Mouse (Mus musculus): ENCODE measurements around the gene Kalrn. TPM values are rescaled to one million over a fixed set of nuclear protein-coding genes. Genes with fewer than 3 reads are reported as not detected.

Gene Kalrn
- polyA plus RNA-seq, 1 experiment from 2014 or later = 22.1 TPM

DNA sequence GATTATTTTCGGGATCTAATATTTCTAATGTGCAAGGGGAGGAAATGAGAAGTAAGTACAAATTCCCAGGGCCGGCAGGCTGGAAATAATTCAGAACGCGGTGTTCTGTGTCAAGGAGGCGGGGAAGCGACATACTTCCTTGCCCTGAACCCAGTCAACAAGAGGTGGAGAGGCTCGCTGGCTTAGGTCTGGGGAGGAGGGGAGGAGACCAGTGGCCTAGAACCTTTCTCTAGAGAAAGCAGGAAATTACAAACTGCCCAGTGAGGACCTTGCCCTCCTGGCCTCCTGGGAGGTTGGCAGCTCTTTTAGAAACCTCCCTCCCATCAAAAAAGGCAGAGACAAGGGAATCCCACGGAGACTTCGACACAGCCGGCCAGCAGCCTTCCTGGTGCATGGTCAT is 225.8 kb downstream of the Kalrn start:
- Histone ChIP-seq H3K4me3 (ENCODE audit: low read depth, low read length) (no peak overlapping the region), H3K27me3 (ENCODE audit: control insufficient read depth, insufficient read depth, low read length) (no peaks in the 10 kb centered on the region), H3K4me1 (ENCODE audit: control insufficient read depth, insufficient read depth, low read length) (no peaks in the 10 kb centered on the region), H3K36me3 (ENCODE audit: control insufficient read depth, insufficient read depth, low read length) (no peaks in the 10 kb centered on the region), H3K27ac (ENCODE audit: low read length) (no peak overlapping the region), H3K9me3 (ENCODE audit: control insufficient read depth, low read depth, low read length) (no peaks in the 10 kb centered on the region), H3K9ac (replicated peaks; ENCODE audit: low read depth, low read length) (no peak overlapping the region), H3K4me2 (replicated peaks; ENCODE audit: low read depth, low read length) (no peak overlapping the region)
- no peak for ATAC-seq (ENCODE audit: insufficient number of reproducible peaks, insufficient read depth, low FRiP score, low read depth)
- 51% methylated on average over 10 of the region's 10 CpGs for WGBS

DNA sequence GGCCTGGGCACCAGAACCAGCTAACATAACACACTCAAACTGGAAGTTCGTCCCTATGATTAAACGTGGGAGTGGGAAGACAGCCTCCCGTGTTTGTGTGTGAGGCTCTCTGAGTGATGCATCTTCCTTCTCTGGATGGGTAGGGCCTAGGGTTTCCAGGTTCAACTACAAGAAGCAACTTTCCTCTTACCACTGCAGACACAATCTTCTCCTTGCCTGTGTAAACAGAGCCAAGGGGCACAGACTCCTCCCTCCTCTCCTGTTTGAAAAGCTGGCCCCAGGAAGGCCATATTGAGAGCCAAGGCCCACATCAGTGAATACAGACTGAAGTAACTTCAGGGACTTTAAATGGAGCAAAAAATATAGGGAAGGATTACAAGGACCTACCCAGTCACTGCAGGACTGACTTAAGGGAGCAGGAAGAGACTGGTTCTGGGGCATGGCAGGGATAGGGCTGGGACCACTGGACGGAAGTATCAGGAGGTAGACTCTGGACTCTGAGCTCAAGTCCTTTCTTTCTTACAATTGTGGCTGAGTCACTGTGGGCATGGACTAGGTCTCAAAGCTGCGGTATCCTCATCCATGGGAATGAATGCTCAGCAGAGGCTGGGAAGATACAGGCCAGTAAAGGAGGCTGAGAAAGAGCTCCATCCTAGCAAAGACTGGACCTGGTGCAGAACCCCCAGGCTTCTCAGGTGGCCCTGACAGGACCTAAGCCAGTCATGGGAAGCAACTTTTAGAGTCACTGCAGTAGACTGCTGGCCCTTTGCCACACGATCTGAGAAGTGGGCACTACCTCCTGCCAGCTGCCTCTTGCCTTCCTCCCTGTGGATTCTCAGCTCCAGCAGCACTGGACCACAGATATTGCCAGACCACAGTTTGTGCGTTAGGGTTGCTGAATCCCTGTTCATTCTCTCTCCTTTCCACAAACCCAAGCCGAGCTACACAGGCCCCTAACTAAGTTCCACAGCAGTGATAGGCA is 228.1 kb downstream of the Kalrn start:
- Histone ChIP-seq H3K4me2 (replicated peaks; ENCODE audit: low read depth, low read length) (no peak overlapping the region), H3K27ac (ENCODE audit: low read length) (no peak overlapping the region), H3K27me3 (ENCODE audit: control insufficient read depth, insufficient read depth, low read length) (no peaks in the 10 kb centered on the region), H3K9me3 (ENCODE audit: control insufficient read depth, low read depth, low read length) (no peaks in the 10 kb centered on the region), H3K36me3 (ENCODE audit: control insufficient read depth, insufficient read depth, low read length) (no peaks in the 10 kb centered on the region), H3K4me3 (ENCODE audit: low read depth, low read length) (no peak overlapping the region), H3K4me1 (ENCODE audit: control insufficient read depth, insufficient read depth, low read length) (no peaks in the 10 kb centered on the region), H3K9ac (replicated peaks; ENCODE audit: low read depth, low read length) (no peak overlapping the region)
- 83% methylated on average over 8 of the region's 8 CpGs for WGBS
- no peak for ATAC-seq (ENCODE audit: insufficient number of reproducible peaks, insufficient read depth, low FRiP score, low read depth)

DNA sequence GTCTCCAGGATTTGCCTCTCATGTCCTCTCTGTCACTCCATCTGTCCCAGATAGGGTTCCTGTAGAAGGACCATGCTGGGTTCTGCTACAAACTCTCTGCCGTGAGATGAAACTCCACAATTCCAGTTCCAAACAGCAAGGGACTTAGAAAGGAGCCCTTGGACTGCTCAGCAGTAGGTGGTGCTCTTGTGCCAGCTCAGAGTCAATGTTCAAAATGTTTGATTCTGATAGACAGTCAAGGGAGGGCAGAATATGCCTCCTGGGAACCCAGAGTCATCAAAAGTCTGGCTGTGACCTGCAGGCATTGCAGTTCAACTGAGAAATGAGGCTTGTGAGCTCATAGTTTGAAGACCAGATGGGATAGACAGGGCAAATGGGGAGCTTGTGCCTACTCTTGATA is 229.4 kb downstream of the Kalrn start:
- ATAC-seq (ENCODE audit: insufficient number of reproducible peaks, insufficient read depth, low FRiP score, low read depth) = no peak
- Histone ChIP-seq H3K9me3 (ENCODE audit: control insufficient read depth, low read depth, low read length) (no peaks in the 10 kb centered on the region), H3K4me2 (replicated peaks; ENCODE audit: low read depth, low read length) (no peak overlapping the region), H3K4me1 (ENCODE audit: control insufficient read depth, insufficient read depth, low read length) (no peaks in the 10 kb centered on the region), H3K9ac (replicated peaks; ENCODE audit: low read depth, low read length) (no peak overlapping the region), H3K4me3 (ENCODE audit: low read depth, low read length) (no peak overlapping the region), H3K36me3 (ENCODE audit: control insufficient read depth, insufficient read depth, low read length) (no peaks in the 10 kb centered on the region), H3K27ac (ENCODE audit: low read length) (no peak overlapping the region), H3K27me3 (ENCODE audit: control insufficient read depth, insufficient read depth, low read length) (no peaks in the 10 kb centered on the region)
- 40% methylated on average over 1 of the region's 1 CpGs for WGBS

DNA sequence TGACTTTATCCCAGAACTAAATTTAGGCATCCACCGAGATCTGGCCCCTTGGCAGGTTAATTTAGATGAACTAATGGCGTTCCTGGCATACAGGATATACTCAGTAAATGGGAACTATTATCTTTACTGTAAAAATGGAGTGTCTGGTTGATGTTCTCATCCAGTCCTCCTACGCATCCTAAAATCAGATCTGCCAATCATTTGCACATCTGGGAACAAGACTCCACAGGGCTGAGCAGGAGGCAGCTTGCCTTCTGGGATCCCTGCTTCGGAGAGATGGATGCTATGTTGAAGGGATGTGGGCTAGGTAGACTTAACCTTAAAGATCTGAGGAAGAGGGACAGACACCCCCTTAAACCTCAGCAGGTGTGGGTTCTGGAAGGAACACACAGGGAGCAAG is 230.2 kb downstream of the Kalrn start:
- no peak overlapping the region for H3K4me3 ChIP-seq (ENCODE audit: low read depth, low read length)
- no peak for ATAC-seq (ENCODE audit: insufficient number of reproducible peaks, insufficient read depth, low FRiP score, low read depth)
- no peaks in the 10 kb centered on the region for H3K9me3 ChIP-seq (ENCODE audit: control insufficient read depth, low read depth, low read length)
- no peaks in the 10 kb centered on the region for H3K36me3 ChIP-seq (ENCODE audit: control insufficient read depth, insufficient read depth, low read length)
- H3K27me3 ChIP-seq (ENCODE audit: control insufficient read depth, insufficient read depth, low read length) = no peaks in the 10 kb centered on the region
- no peaks in the 10 kb centered on the region for H3K4me1 ChIP-seq (ENCODE audit: control insufficient read depth, insufficient read depth, low read length)
- H3K4me2 ChIP-seq (replicated peaks; ENCODE audit: low read depth, low read length) = no peak overlapping the region
- WGBS = 77% methylated on average over 4 of the region's 4 CpGs
- H3K9ac ChIP-seq (replicated peaks; ENCODE audit: low read depth, low read length) = no peak overlapping the region
- H3K27ac ChIP-seq (ENCODE audit: low read length) = no peak overlapping the region

DNA sequence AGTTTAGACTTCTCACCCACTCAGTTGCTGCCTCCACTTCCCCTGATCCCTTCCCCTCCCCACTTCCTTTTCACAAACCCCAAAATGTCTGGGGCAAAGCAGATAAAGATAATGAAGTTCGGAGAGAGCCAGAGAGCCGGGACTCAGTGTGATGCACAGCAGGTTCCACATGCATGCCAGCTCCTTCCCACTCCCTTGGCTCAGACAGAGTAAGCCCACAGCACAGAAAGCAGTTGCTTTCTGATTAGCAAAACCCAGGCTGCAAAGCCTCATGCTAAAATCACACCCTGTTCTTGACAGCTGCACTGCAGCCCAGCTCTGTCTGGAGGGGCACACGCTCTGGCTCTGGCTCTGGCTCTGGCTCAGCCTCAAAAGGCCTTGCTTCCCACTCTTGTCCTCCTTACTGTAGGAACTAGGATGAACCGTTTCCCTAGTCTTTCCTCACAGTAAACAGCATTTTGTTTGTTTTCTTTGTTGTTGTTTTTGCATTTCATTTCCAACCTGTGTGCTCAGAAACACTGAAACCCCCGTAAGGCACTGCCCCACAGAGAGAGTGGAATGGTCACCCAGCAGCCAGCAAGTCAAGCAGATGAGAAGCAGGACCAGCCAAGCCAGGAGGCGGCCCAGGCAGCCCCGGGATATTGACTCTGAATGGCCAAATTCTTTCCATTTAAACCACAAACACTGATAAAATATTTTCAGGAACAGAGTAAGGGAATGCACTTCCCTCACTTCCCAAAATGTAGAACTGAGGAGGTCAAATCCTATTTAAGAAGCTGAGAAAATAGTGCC is 230.8 kb downstream of the Kalrn start:
- Histone ChIP-seq H3K4me1 (ENCODE audit: control insufficient read depth, insufficient read depth, low read length) (no peaks in the 10 kb centered on the region), H3K9me3 (ENCODE audit: control insufficient read depth, low read depth, low read length) (no peaks in the 10 kb centered on the region), H3K27ac (ENCODE audit: low read length) (no peak overlapping the region), H3K4me2 (replicated peaks; ENCODE audit: low read depth, low read length) (no peak overlapping the region), H3K4me3 (ENCODE audit: low read depth, low read length) (no peak overlapping the region), H3K27me3 (ENCODE audit: control insufficient read depth, insufficient read depth, low read length) (no peaks in the 10 kb centered on the region), H3K36me3 (ENCODE audit: control insufficient read depth, insufficient read depth, low read length) (no peaks in the 10 kb centered on the region), H3K9ac (replicated peaks; ENCODE audit: low read depth, low read length) (no peak overlapping the region)
- WGBS = 72% methylated on average over 7 of the region's 7 CpGs
- ATAC-seq (ENCODE audit: insufficient number of reproducible peaks, insufficient read depth, low FRiP score, low read depth) = peak; percentile 23; the same call in 1 of the 2 replicates

DNA sequence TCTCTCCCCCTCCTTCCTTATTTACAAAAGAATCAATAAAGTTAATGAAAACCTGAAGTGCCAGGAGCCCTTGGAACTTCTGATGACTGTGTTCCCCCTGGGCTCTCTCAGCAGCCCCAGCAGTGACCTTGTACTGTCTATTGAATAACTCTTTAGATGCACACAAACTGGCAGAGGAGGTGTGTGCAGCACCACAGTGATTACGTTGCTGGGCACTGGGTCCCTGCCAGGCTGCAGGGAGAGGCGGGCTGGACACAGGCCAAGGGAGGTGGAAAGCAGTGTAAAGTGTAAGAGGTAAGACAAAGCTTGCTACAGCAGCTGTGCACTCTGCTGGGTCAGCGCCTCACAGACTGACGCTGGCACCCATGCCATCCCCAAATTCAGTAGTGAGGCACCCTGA is 238.4 kb downstream of the Kalrn start:
- Histone ChIP-seq H3K4me3 (ENCODE audit: low read depth, low read length) (no peak overlapping the region), H3K27me3 (ENCODE audit: control insufficient read depth, insufficient read depth, low read length) (no peaks in the 10 kb centered on the region), H3K9me3 (ENCODE audit: control insufficient read depth, low read depth, low read length) (no peaks in the 10 kb centered on the region), H3K4me2 (replicated peaks; ENCODE audit: low read depth, low read length) (no peak overlapping the region), H3K4me1 (ENCODE audit: control insufficient read depth, insufficient read depth, low read length) (peaks cover 13% of the 10 kb centered on the region; the same call in 1 of the 2 replicates), H3K36me3 (ENCODE audit: control insufficient read depth, insufficient read depth, low read length) (no peaks in the 10 kb centered on the region), H3K27ac (ENCODE audit: low read length) (no peak overlapping the region), H3K9ac (replicated peaks; ENCODE audit: low read depth, low read length) (no peak overlapping the region)
- WGBS = 58% methylated on average over 4 of the region's 4 CpGs
- ATAC-seq (ENCODE audit: insufficient number of reproducible peaks, insufficient read depth, low FRiP score, low read depth) = peak; percentile 23; the same call in 1 of the 2 replicates

DNA sequence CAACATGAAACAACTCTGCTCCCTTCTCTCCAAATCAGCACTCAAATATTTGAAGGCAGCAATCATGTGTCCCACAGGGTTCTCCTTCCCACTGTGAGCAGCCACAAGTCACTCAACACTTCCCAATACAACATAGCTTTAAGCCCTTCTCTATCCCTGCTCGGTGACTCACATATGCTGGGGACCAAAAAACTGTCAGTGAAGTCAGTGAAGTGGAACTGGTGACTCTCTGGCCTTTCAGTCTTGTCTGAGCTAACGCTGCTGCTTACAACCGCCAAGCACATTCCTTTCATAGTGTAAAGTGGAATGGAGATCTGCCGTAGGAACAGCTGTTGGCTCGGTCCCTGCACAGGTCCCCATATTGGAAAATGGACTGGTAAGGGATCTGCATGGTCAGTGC is 241.7 kb downstream of the Kalrn start:
- H3K27ac ChIP-seq (ENCODE audit: low read length) = no peak overlapping the region
- no peak overlapping the region for H3K4me3 ChIP-seq (ENCODE audit: low read depth, low read length)
- H3K27me3 ChIP-seq (ENCODE audit: control insufficient read depth, insufficient read depth, low read length) = no peaks in the 10 kb centered on the region
- no peaks in the 10 kb centered on the region for H3K36me3 ChIP-seq (ENCODE audit: control insufficient read depth, insufficient read depth, low read length)
- peak; percentile 42; the same call in 1 of the 2 replicates for ATAC-seq (ENCODE audit: insufficient number of reproducible peaks, insufficient read depth, low FRiP score, low read depth)
- no peaks in the 10 kb centered on the region for H3K9me3 ChIP-seq (ENCODE audit: control insufficient read depth, low read depth, low read length)
- peaks cover 16% of the 10 kb centered on the region for H3K4me1 ChIP-seq (ENCODE audit: control insufficient read depth, insufficient read depth, low read length)
- H3K4me2 ChIP-seq (replicated peaks; ENCODE audit: low read depth, low read length) = no peak overlapping the region
- WGBS = 69% methylated on average over 5 of the region's 5 CpGs
- no peak overlapping the region for H3K9ac ChIP-seq (replicated peaks; ENCODE audit: low read depth, low read length)

DNA sequence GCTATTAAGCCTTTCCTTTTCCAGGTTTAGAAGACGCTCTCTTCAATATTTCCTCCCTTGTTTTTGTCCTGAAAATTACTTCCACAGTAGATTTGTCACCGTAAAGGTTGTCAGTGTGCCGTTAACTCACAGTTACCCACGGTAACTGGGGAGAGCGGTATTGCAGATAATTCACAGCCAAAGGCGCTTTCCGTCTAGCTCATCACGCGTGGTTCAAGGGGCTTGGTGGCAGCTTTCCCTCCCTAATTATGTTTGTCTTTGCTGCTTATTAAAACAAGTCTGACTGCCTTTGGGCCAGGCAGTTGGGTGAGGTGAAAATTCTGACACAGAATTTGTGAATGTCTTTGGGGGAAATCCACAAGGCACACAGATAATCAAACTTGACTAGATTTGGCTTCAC is 243.5 kb downstream of the Kalrn start:
- Histone ChIP-seq H3K4me2 (replicated peaks; ENCODE audit: low read depth, low read length) (no peak overlapping the region), H3K9me3 (ENCODE audit: control insufficient read depth, low read depth, low read length) (no peaks in the 10 kb centered on the region), H3K27me3 (ENCODE audit: control insufficient read depth, insufficient read depth, low read length) (no peaks in the 10 kb centered on the region), H3K27ac (ENCODE audit: low read length) (no peak overlapping the region), H3K4me1 (ENCODE audit: control insufficient read depth, insufficient read depth, low read length) (peaks cover 10% of the 10 kb centered on the region), H3K36me3 (ENCODE audit: control insufficient read depth, insufficient read depth, low read length) (no peaks in the 10 kb centered on the region), H3K9ac (replicated peaks; ENCODE audit: low read depth, low read length) (no peak overlapping the region), H3K4me3 (ENCODE audit: low read depth, low read length) (no peak overlapping the region)
- ATAC-seq (ENCODE audit: insufficient number of reproducible peaks, insufficient read depth, low FRiP score, low read depth) = no peak
- 56% methylated on average over 9 of the region's 9 CpGs for WGBS
